ENCODE assay signal across 20 mouse cellular contexts in genomic region chr1:177337756-177338155, GRCm38 (mm10).
A peak's percentile ranks its signal among the peaks of the same experiment; 100 is the strongest.
DNase-seq lines count a peak whose midpoint lies in the region; ATAC-seq lines count a peak whose summit lies in the region.
"Had no signal": no experiment of that assay in that cellular context is flagged by ENCODE, and none has a peak within 500 bp of the region (broad histone marks: within the 10 kb centered on the region; RNA-seq: fewer than 3 reads in every experiment).

No protein-coding gene starts in this region.

- H3K36me3 ChIP-seq in hindbrain, embryonic 12.5 days, result no peaks in the 10 kb centered on the region
- H3K36me3 ChIP-seq in hindbrain, embryonic 10.5 days, result no peaks in the 10 kb centered on the region
- no peaks in the 10 kb centered on the region for H3K36me3 ChIP-seq in forebrain, embryonic 14.5 days (ENCODE audit: control insufficient read depth, insufficient read depth, low read length)
- no peaks in the 10 kb centered on the region for H3K36me3 ChIP-seq in midbrain, embryonic 12.5 days
- H3K36me3 ChIP-seq: embryonic facial prominence, embryonic 12.5 days; heart, embryonic 15.5 days; kidney, embryonic 15.5 days; liver, embryonic 15.5 days; stomach, embryonic 15.5 days had no signal

- H3K9me3 ChIP-seq in hindbrain, embryonic 12.5 days (replicated peaks), result no peaks in the 10 kb centered on the region
- H3K9me3 ChIP-seq in hindbrain, embryonic 10.5 days, result no peaks in the 10 kb centered on the region
- H3K9me3 ChIP-seq in forebrain, embryonic 14.5 days (replicated peaks; ENCODE audit: control insufficient read depth, low read length), result no peaks in the 10 kb centered on the region
- H3K9me3 ChIP-seq in midbrain, embryonic 12.5 days, result no peaks in the 10 kb centered on the region
- H3K9me3 ChIP-seq: embryonic facial prominence, embryonic 12.5 days; heart, embryonic 15.5 days; kidney, embryonic 15.5 days; liver, embryonic 15.5 days; stomach, embryonic 15.5 days had no signal

- no peak overlapping the region for H3K4me2 ChIP-seq in hindbrain, embryonic 12.5 days (replicated peaks)
- no peak overlapping the region for H3K4me2 ChIP-seq in forebrain, embryonic 14.5 days (ENCODE audit: low read length)
- no peak overlapping the region for H3K4me2 ChIP-seq in midbrain, embryonic 12.5 days (replicated peaks)

- intact Hi-C loops in left cerebral cortex, postnatal 25 days (cut with DNase I), result no loop called here

- no peaks in the 10 kb centered on the region for H3K27me3 ChIP-seq in hindbrain, embryonic 12.5 days
- H3K27me3 ChIP-seq in hindbrain, embryonic 10.5 days (ENCODE audit: insufficient read depth, poor library complexity, severe bottlenecking), result no peaks in the 10 kb centered on the region
- H3K27me3 ChIP-seq in forebrain, embryonic 14.5 days (replicated peaks; ENCODE audit: control insufficient read depth, insufficient read depth, low read length), result no peaks in the 10 kb centered on the region
- no peaks in the 10 kb centered on the region for H3K27me3 ChIP-seq in midbrain, embryonic 12.5 days
- H3K27me3 ChIP-seq: embryonic facial prominence, embryonic 12.5 days; heart, embryonic 15.5 days; kidney, embryonic 15.5 days; liver, embryonic 15.5 days; stomach, embryonic 15.5 days had no signal

- peak overlapping the region; percentile 30 for H3K27ac ChIP-seq in hindbrain, embryonic 12.5 days
- H3K27ac ChIP-seq in hindbrain, embryonic 10.5 days, result no peak overlapping the region; the same call in 1 of the 2 replicates
- H3K27ac ChIP-seq in forebrain, embryonic 14.5 days (ENCODE audit: low read depth, low read length), result peak overlapping the region; percentile 83; the same call in 1 of the 2 replicates
- H3K27ac ChIP-seq in midbrain, embryonic 12.5 days (replicated peaks), result peak overlapping the region; percentile 92
- H3K27ac ChIP-seq: liver, embryonic 15.5 days; macrophage; stomach, embryonic 15.5 days had no signal

- no peak for ATAC-seq in hindbrain, embryonic 12.5 days (ENCODE audit: low FRiP score)
- no peak for ATAC-seq in forebrain, embryonic 14.5 days
- no peak for ATAC-seq in midbrain, embryonic 12.5 days (ENCODE audit: low FRiP score, low read depth)
- no peak for ATAC-seq in monocyte, adult 5-6 weeks (replicated peaks; ENCODE audit: insufficient number of reproducible peaks, low FRiP score, low TSS enrichment, poor library complexity, severe bottlenecking)
- ATAC-seq: intestine, embryonic 16.5 days had no signal

- H3K4me1 ChIP-seq in hindbrain, embryonic 12.5 days, result peaks cover 14% of the 10 kb centered on the region
- H3K4me1 ChIP-seq in hindbrain, embryonic 10.5 days (replicated peaks), result peaks cover 28% of the 10 kb centered on the region
- peaks cover 3% of the 10 kb centered on the region; the same call in 1 of the 2 replicates for H3K4me1 ChIP-seq in forebrain, embryonic 14.5 days (ENCODE audit: control insufficient read depth, insufficient read depth, low read length)
- peaks cover 28% of the 10 kb centered on the region for H3K4me1 ChIP-seq in midbrain, embryonic 12.5 days
- H3K4me1 ChIP-seq: stomach, embryonic 15.5 days had no signal

- H3K9ac ChIP-seq in hindbrain, embryonic 12.5 days, result no peak overlapping the region
- H3K9ac ChIP-seq in forebrain, embryonic 14.5 days (ENCODE audit: low read length), result no peak overlapping the region
- no peak overlapping the region for H3K9ac ChIP-seq in midbrain, embryonic 12.5 days (replicated peaks)
- H3K9ac ChIP-seq: liver, embryonic 15.5 days; stomach, embryonic 15.5 days had no signal

- DNase-seq in hindbrain, embryonic 10.5 days (ENCODE audit: low spot score), result no peak
- peak; percentile 19 for DNase-seq in Muller cell, postnatal 12 days (ENCODE audit: inconsistent ontology term)
- no peak for DNase-seq in forebrain, embryonic 14.5 days (ENCODE audit: low spot score)
- DNase-seq in ovary, adult 18-20 months (ENCODE audit: low spot score), result no peak
- DNase-seq in left cerebral cortex, postnatal 25 days (ENCODE audit: low spot score in 2 of 2), result no peak
- DNase-seq: B cell, adult 2 months; gastrocnemius, postnatal 25 days; kidney, postnatal 4 days; thymus, adult 18-20 months; thymus, postnatal 4 days had no signal

- H3K4me3 ChIP-seq in hindbrain, embryonic 12.5 days, result no peak overlapping the region
- H3K4me3 ChIP-seq in hindbrain, embryonic 10.5 days, result no peak overlapping the region
- no peak overlapping the region for H3K4me3 ChIP-seq in forebrain, embryonic 14.5 days (ENCODE audit: low read depth, low read length)
- H3K4me3 ChIP-seq in midbrain, embryonic 12.5 days, result no peak overlapping the region
